Mouse (Mus musculus) brain, embryonic 18.5 days (tissue): ENCODE data around the gene Six5.

Experiments used
- DNase-seq: peaks from one replicate; pipeline ENCODE4 v3.0.0-alpha.2; 2012; ENCODE audit warnings: low read depth, low spot score

The Six5 gene

GRCm38 (mm10) chr7:19075723-19076585 lies 18.4 kb upstream of the Six5 start, which contains the start of gene Dmwd:
Gene Dmwd, plus strand, starts transcription at chr7:19076227.
- DNase-seq = peak; percentile 98

GRCm38 (mm10) chr7:19076586-19076991 lies 17.8 kb upstream of the Six5 start:
- no peak for DNase-seq

GRCm38 (mm10) chr7:19077761-19078160 lies 16.6 kb upstream of the Six5 start:
- DNase-seq = no peak

- no peak for DNase-seq
Measured at GRCm38 (mm10) chr7:19078732-19079131, 15.7 kb upstream of the Six5 start.

- no peak for DNase-seq
Measured at GRCm38 (mm10) chr7:19080451-19080950, 13.9 kb upstream of the Six5 start.

- DNase-seq = no peak
Measured at GRCm38 (mm10) chr7:19082171-19082570, 12.2 kb upstream of the Six5 start.

- no peak for DNase-seq
Measured at GRCm38 (mm10) chr7:19083096-19083495, 11.3 kb upstream of the Six5 start.

GRCm38 (mm10) chr7:19083701-19084100 lies 10.7 kb upstream of the Six5 start, which contains the start of gene Dmpk:
Gene Dmpk, plus strand, starts transcription at chr7:19083849.
- no peak for DNase-seq

- DNase-seq = no peak
Measured at GRCm38 (mm10) chr7:19084277-19084771, 10.1 kb upstream of the Six5 start.

GRCm38 (mm10) chr7:19084921-19085473 lies 9.4 kb upstream of the Six5 start:
- no peak for DNase-seq

GRCm38 (mm10) chr7:19085495-19085894 lies 8.9 kb upstream of the Six5 start:
- DNase-seq = no peak

GRCm38 (mm10) chr7:19086042-19086441 lies 8.4 kb upstream of the Six5 start:
- DNase-seq = no peak

GRCm38 (mm10) chr7:19086760-19087159 lies 7.6 kb upstream of the Six5 start:
- no peak for DNase-seq

- DNase-seq = no peak
Measured at GRCm38 (mm10) chr7:19088813-19089212, 5.6 kb upstream of the Six5 start.

- DNase-seq = no peak
Measured at GRCm38 (mm10) chr7:19091913-19092312, 2.5 kb upstream of the Six5 start.

GRCm38 (mm10) chr7:19092381-19093173 lies 1.8 kb upstream of the Six5 start:
- no peak for DNase-seq

- DNase-seq = no peak
Measured at GRCm38 (mm10) chr7:19093174-19093521, 1.2 kb upstream of the Six5 start.

- peak; percentile 72 for DNase-seq
Measured at GRCm38 (mm10) chr7:19093537-19094385, 633 bp upstream of the Six5 start.

GRCm38 (mm10) chr7:19094826-19095750 lies 694 bp downstream of the Six5 start:
- no peak for DNase-seq

GRCm38 (mm10) chr7:19095751-19096110 lies 1.3 kb downstream of the Six5 start:
- DNase-seq = no peak
